Mouse (Mus musculus) liver, adult 2 months (tissue): ENCODE results near the gene B3galt1. TPM values are rescaled to one million over a fixed set of nuclear protein-coding genes. Genes with fewer than 3 reads are reported as not detected.

Experiments used
- DNase-seq: peaks from one replicate; pipeline ENCODE4 v3.0.0-alpha.2; 2011; ENCODE audit warnings: low read depth, low spot score; ENCODE audit errors: extremely low read depth
- H3K27ac ChIP-seq: fragments of 200-500 bp; replicated peaks from 2 replicates; pipeline ENCODE4 v1.5.1; 2012; ENCODE audit warnings: low read depth, mild to moderate bottlenecking, control low read depth, inconsistent platforms, low read length; ENCODE audit not compliant: insufficient read depth
- H3K27me3 ChIP-seq: fragments of 200-500 bp; 2 replicates; pipeline ENCODE4 v1.6.1; 2012; ENCODE audit warnings: mild to moderate bottlenecking, moderate library complexity, low read length, inconsistent platforms; ENCODE audit not compliant: control insufficient read depth, insufficient read depth
- H3K36me3 ChIP-seq: fragments of 200-500 bp; 2 replicates; pipeline ENCODE4 v1.6.1; 2012; ENCODE audit warnings: low read length, inconsistent platforms; ENCODE audit not compliant: control insufficient read depth, insufficient read depth
- H3K4me1 ChIP-seq: fragments of 200-500 bp; 2 replicates; pipeline ENCODE4 v1.6.1; 2011; ENCODE audit warnings: low read length; ENCODE audit not compliant: control insufficient read depth, insufficient read depth
- H3K4me3 ChIP-seq: fragments of 200-500 bp; 2 replicates; pipeline ENCODE4 v1.5.1; 2011; ENCODE audit warnings: low read depth, mild to moderate bottlenecking, control low read depth, low read length, moderate library complexity; ENCODE audit not compliant: insufficient read depth
- H3K79me2 ChIP-seq: fragments of 200-500 bp; 2 replicates; pipeline ENCODE4 v1.6.1; 2012; ENCODE audit warnings: inconsistent platforms, mild to moderate bottlenecking, low read length, moderate library complexity; ENCODE audit not compliant: control insufficient read depth, insufficient read depth
- H3K9ac ChIP-seq: fragments of 200-500 bp; 2 replicates; pipeline ENCODE4 v1.6.1; 2012; ENCODE audit warnings: low read depth, mild to moderate bottlenecking, control low read depth, inconsistent platforms, low read length
- CTCF ChIP-seq: fragments of 200-500 bp; IDR thresholded peaks from 2 replicates; pipeline ENCODE4 v1.5.1; 2011; ENCODE audit warnings: low read depth, low read length, control low read depth
- POLR2A ChIP-seq: fragments of 200-500 bp; IDR thresholded peaks from 2 replicates; pipeline ENCODE4 v1.6.1; 2011; ENCODE audit warnings: low read length, control low read depth; ENCODE audit not compliant: insufficient read depth; ENCODE audit errors: extremely low read depth
- whole genome bisulfite sequencing: fragments of 180-500 bp; shearing (Covaris S2); methylation state at CpG from one replicate; pipeline ENCODE4 v1.1.7; 2018; 5-methylcytosine and 5-hydroxymethylcytosine counted together
- polyA plus RNA-seq: library from polyadenylated mRNA; depleted of rRNA; stranded (reverse); fragments of >200 nt; gene quantifications from 2 replicates; pipeline ENCODE4 v1.2.3, GENCODE M21; 2012
- total RNA-seq: library from RNA; depleted of rRNA; stranded (reverse); fragments of >200 nt; gene quantifications from 2 replicates; pipeline ENCODE4 v1.2.3, GENCODE M21; 2014

The B3galt1 gene
- total and polyA plus RNA-seq, 2 experiments: 2.6 to 22.8 TPM

DNA sequence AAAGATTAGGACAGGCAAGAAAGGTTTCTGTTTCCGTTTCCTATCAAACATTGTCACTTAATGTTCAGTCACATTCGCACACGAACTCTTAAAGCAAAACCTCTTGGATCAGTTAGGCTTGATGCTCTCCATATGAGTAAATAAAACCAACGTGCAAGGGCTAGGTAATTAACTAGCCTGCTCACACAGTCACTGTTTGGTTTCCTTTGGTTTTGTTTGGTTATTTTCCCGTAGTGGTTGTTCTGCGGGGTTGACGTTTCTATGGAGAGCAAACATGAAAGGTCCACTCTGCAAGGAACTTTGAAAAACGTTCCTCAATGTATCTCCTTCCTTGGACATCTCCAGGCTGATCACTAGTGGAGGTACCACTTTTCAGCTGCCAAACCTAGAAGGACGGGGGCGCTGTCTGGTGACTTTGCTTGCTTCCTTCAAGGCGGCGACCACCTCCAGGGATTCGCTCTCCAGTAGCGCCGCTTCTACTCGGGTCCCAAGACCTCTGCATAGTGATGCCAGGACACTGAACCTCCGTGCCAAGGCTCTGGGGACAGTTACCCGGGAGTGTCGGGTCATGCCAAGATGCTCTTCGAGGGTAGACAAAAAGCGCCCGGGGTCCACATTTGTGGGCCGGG, 706 bp upstream of the B3galt1 start:
- H3K36me3 ChIP-seq: no peaks in the 10 kb centered on the region
- 4% methylated on average over 23 of the region's 23 CpGs for WGBS
- DNase-seq: no peak

DNA sequence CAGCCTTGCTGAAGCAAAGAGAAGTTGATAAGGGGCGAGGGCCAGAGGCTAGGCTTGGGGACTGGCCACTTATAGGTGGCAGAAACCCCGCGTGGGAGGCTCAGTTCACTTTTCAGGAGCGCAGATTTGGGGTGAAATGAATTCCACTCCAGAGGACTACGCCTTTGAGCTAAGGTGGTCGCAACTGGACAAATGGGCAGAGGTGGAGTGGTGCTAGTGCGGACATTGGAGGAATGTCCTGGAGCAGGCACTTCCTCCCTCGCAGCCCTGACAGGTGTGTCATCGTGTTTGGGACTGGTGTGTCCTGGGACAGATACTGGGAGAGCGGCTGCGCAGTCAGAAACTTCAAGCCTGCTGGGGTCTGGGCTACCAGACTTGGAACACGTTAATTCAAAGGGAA, 895 bp downstream of the B3galt1 start:
- Histone ChIP-seq H3K79me2 (no peaks in the 10 kb centered on the region), H3K27ac (no peak overlapping the region), H3K27me3 (0 out of 2 replicates have a peak, but pooled peaks cover 4% of the 10 kb centered on the region), H3K4me1 (no peaks in the 10 kb centered on the region), H3K36me3 (no peaks in the 10 kb centered on the region), H3K9ac (no peak overlapping the region), H3K4me3 (peak overlapping the region; percentile 50; the same call in 1 of the 2 replicates)
- TF ChIP-seq CTCF (no peak), POLR2A (no peak)
- 7% methylated on average over 12 of the region's 12 CpGs for WGBS
- DNase-seq: no peak

More for the DNA sequence above, 706 bp upstream of the B3galt1 start:
- Histone ChIP-seq H3K79me2 (no peaks in the 10 kb centered on the region), H3K27me3 (0 out of 2 replicates have a peak, but pooled peaks cover 4% of the 10 kb centered on the region), H3K4me3 (peak overlapping the region; percentile 50), H3K4me1 (no peaks in the 10 kb centered on the region), H3K27ac (no peak overlapping the region; the same call in 1 of the 2 replicates), H3K9ac (no peak overlapping the region)
- TF ChIP-seq CTCF: no peak
- TF ChIP-seq POLR2A: no peak

DNA sequence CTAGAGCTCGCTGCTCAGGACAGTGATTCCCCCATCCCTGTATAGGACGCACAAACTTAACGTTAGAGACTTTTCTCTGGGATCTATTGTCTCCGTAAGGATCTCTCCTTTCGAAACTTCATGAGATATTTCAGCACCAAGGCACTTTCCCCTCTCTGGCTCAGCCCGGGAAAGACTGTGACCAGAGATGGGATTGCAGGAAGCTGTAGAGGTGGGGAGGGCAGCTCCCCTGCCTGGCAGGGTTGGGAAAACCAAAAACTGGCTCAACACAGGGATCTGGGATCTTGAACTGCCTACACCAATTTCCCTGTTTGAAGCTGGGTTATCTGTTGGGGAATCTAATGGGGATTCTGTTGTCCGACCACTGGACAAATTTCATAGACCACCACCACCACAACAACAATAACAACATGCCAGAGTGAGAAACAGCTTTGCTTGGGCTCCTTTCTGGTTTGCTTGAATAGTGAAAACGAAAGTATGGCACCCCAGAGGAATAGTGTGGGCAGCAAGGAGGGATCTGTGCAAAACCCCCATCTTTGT, 1.5 kb downstream of the B3galt1 start:
- 22% methylated on average over 8 of the region's 8 CpGs for WGBS

DNA sequence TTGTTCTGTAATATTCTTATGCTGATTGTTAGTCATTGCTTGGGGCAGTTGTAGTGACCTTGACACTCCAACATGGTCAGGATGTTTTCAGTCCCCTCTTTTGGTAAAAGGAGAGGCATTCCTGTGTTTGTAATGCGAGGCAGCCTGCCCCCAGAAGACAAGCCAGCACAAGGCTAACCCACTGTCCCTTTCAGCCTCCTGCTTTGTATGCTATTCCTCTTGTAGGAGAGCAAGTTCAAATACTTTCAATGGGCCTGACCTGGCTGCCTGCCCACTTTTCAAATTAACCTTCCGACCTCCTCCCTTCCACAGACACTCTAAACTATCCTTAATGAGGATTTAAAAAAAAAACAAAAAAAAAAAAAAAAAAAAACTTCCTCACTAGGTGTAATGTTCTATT, 11.0 kb downstream of the B3galt1 start:
- H3K4me1 ChIP-seq: no peaks in the 10 kb centered on the region
- no peaks in the 10 kb centered on the region for H3K79me2 ChIP-seq
- no peaks in the 10 kb centered on the region for H3K36me3 ChIP-seq
- no peaks in the 10 kb centered on the region for H3K27me3 ChIP-seq
- WGBS: 76% methylated on average over 2 of the region's 2 CpGs
- H3K4me3 ChIP-seq: no peak overlapping the region
- no peak overlapping the region for H3K9ac ChIP-seq
- DNase-seq: no peak
- TF ChIP-seq POLR2A (no peak), CTCF (no peak)
- H3K27ac ChIP-seq: no peak overlapping the region

More for the DNA sequence above, 1.5 kb downstream of the B3galt1 start:
- Histone ChIP-seq H3K79me2 (no peaks in the 10 kb centered on the region), H3K9ac (no peak overlapping the region), H3K4me1 (no peaks in the 10 kb centered on the region), H3K27me3 (0 out of 2 replicates have a peak, but pooled peaks cover 4% of the 10 kb centered on the region), H3K36me3 (no peaks in the 10 kb centered on the region), H3K27ac (no peak overlapping the region), H3K4me3 (no peak overlapping the region)
- TF ChIP-seq CTCF: no peak
- no peak for TF ChIP-seq POLR2A
- no peak for DNase-seq

DNA sequence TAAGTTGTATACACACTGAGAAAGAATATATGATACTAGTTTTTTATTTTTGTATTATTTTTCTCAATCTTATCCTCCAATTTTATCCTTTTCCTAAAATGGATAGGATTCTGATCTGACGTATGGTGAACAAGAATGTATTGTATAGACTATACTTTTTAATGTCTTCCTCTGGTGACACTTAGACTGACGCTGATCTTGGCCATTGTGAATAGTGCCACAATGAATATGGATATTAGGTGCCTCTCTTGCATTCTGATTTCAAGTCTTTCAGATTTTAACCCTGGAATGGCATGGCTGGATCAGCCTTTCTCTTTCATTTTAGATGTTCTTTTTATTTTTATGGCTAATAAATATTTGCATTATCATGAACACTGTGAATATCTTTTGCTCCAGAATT, 17.4 kb downstream of the B3galt1 start:
- Histone ChIP-seq H3K4me3 (no peak overlapping the region), H3K9ac (no peak overlapping the region), H3K4me1 (no peaks in the 10 kb centered on the region), H3K27me3 (no peaks in the 10 kb centered on the region), H3K36me3 (no peaks in the 10 kb centered on the region), H3K27ac (no peak overlapping the region), H3K79me2 (no peaks in the 10 kb centered on the region)
- WGBS: 80% methylated on average over 2 of the region's 2 CpGs
- no peak for DNase-seq
- TF ChIP-seq POLR2A: no peak

DNA sequence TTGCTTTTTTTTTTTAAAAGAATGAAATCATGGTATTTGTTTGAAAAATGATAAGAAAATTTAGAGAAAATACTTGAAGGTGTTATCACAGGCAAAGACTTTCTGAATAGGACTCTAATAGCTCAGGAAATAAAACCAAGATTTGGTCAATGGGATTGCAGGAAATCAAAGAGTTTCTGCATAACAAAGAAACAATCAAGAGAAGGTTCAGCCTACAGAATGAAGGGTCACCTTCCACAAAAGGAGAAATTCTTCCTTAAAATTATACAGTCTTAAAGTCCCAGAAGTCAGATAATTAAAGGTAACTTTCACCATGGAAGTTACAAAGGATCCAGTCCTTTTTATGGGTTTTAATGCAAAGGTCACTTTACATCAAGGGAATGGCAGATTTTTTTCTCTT, 24.7 kb downstream of the B3galt1 start:
- Histone ChIP-seq H3K4me3 (no peak overlapping the region), H3K9ac (no peak overlapping the region), H3K79me2 (no peaks in the 10 kb centered on the region), H3K36me3 (no peaks in the 10 kb centered on the region), H3K27me3 (no peaks in the 10 kb centered on the region), H3K4me1 (peaks cover 2% of the 10 kb centered on the region; the same call in 1 of the 2 replicates), H3K27ac (no peak overlapping the region)
- no peak for DNase-seq
- TF ChIP-seq POLR2A (no peak), CTCF (no peak)
